Mouse (Mus musculus) neural tube, embryonic 14.5 days (tissue): ENCODE measurements around the gene Hoxc8. TPM values are rescaled to one million over a fixed set of nuclear protein-coding genes. Genes with fewer than 3 reads are reported as not detected.

ENCODE experiments used
- ATAC-seq: fragments of 200-750 bp; cut with Nextera tagmentation; 2 replicates; pipeline ENCODE4 v1.8.0; 2017; ENCODE audit warnings: low read depth, mild to moderate bottlenecking, moderate TSS enrichment, moderate library complexity
- H3K27ac ChIP-seq: fragments of 300-500 bp; sonication (generic); 2 replicates; pipeline ENCODE4 v1.5.1; 2014; ENCODE audit warnings: low read depth, mild to moderate bottlenecking, control low read depth, low read length, moderate library complexity, mixed read lengths
- H3K27me3 ChIP-seq: fragments of 300-500 bp; sonication (generic); 2 replicates; pipeline ENCODE4 v1.6.1; 2014; ENCODE audit warnings: low read length; ENCODE audit not compliant: control insufficient read depth, insufficient read depth
- H3K36me3 ChIP-seq: fragments of 300-500 bp; sonication (generic); 2 replicates; pipeline ENCODE4 v1.6.1; 2014; ENCODE audit warnings: low read length, mixed read lengths; ENCODE audit not compliant: control insufficient read depth, insufficient read depth
- H3K4me1 ChIP-seq: fragments of 300-500 bp; sonication (generic); 2 replicates; pipeline ENCODE4 v1.6.1; 2014; ENCODE audit warnings: low read length; ENCODE audit not compliant: control insufficient read depth, insufficient read depth
- H3K4me2 ChIP-seq: fragments of 300-500 bp; sonication (generic); 2 replicates; pipeline ENCODE4 v1.6.1; 2014; ENCODE audit warnings: mild to moderate bottlenecking, low read depth, low read length, control low read depth
- H3K4me3 ChIP-seq: fragments of 300-500 bp; sonication (generic); 2 replicates; pipeline ENCODE4 v1.5.1; 2014; ENCODE audit warnings: low read depth, low read length, control low read depth, mixed read lengths
- H3K9ac ChIP-seq: fragments of 300-500 bp; sonication (generic); replicated peaks from 2 replicates; pipeline ENCODE4 v1.6.1; 2014; ENCODE audit warnings: low read depth, mild to moderate bottlenecking, control low read depth, low read length, mixed read lengths
- H3K9me3 ChIP-seq: fragments of 300-500 bp; sonication (generic); 2 replicates; pipeline ENCODE4 v1.6.1; 2016; ENCODE audit warnings: low read length; ENCODE audit not compliant: control insufficient read depth
- WGBS: fragments of 180-500 bp; shearing (Covaris S2); extraction: QIAGEN DNeasy Blood & Tissue Kit; methylation state at CpG from one replicate; pipeline ENCODE4 v1.1.7; 2014; 5-methylcytosine and 5-hydroxymethylcytosine counted together
- polyA plus RNA-seq: library from polyadenylated mRNA; unstranded; fragments of >200 nt; fragmentation: Nextera tagmentation; extraction: Ambion mirVana; gene quantifications from 2 replicates; pipeline ENCODE4 v1.2.1, GENCODE M21; 2014

Hoxc8 gene
- polyA plus RNA-seq, 1 experiment from 2014 or later: 50.1 TPM

DNA sequence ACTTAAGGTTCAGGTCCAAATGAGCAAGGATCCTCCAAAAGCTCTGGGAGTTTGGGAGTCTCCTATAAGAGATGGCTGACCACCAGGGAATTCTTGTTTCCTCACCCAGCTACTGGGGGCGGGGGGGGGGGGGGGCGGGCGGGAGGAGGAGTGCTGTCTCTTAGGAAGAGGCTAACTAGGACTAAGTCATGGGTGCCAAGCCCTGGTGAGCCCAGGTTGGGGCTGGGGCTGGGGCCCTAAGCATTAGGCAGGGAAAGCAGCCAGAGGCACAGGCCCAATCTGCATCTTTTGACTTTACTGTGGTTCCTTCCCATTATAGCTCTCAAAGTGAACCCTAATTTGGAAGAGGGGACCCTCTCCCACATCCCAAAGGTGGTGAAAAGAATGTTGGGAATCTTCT is 41.8 kb downstream of the Hoxc8 start:
- peak overlapping the region; percentile 30 for H3K4me2 ChIP-seq
- H3K36me3 ChIP-seq: no peaks in the 10 kb centered on the region
- no peak overlapping the region for H3K9ac ChIP-seq
- H3K27me3 ChIP-seq: no peaks in the 10 kb centered on the region
- H3K9me3 ChIP-seq: no peaks in the 10 kb centered on the region
- H3K4me3 ChIP-seq: no peak overlapping the region
- peak overlapping the region; percentile 71 for H3K27ac ChIP-seq
- ATAC-seq: no peak
- H3K4me1 ChIP-seq: peaks cover 54% of the 10 kb centered on the region
- WGBS: no CpG with 5 or more reads among the region's 3 CpGs

DNA sequence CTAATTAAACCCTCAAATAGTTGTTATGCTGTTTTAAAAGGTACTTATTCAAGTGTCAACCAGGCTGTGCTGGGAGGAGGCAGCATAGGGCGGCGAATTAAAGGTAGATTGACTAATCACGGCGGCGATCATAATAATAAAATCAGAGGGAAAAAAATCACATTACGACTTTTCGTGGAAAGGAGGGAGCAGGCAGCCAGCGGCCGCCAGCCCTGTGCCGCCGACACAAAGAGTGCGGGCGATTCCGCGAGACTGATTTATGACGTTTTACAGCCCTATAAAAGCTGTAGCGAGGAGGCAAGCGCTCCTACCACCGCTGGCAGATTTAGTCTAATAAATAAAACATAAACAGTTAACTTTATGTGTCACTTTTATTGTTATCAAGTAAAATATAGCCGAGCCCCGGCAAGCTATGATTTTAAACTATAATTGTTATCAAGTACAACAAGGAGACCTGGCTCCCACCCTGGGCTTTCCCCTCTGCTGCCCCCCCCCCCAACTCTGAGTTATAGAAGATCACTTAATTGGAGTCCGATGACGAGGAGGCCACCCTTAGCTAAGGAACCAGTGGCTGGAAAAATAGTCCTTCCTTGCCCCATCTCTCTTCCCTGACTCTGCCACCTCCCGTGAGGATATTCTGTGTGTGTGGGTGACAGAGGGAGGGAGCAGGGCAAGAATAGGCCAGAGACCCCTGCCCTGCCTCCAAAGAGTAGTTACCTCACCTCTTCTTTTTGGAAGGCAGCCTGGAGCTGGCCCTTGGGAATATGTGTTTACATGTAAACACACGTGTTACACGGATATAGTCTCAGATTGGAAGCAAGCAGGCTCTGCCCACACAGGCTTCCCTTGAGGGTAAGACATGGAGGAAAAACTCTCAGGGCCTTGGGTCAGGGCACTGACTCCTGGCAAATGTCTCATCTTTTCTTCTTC is 42.5 kb downstream of the Hoxc8 start:
- Histone ChIP-seq H3K4me1 (peaks cover 46% of the 10 kb centered on the region), H3K4me2 (peak overlapping the region; percentile 30), H3K36me3 (no peaks in the 10 kb centered on the region), H3K9ac (peak overlapping the region; percentile 21), H3K27ac (peak overlapping the region; percentile 71), H3K27me3 (no peaks in the 10 kb centered on the region), H3K4me3 (0 out of 2 replicates have a peak overlapping the region, but pooled peaks have one; percentile 7), H3K9me3 (no peaks in the 10 kb centered on the region)
- 2% methylated on average over 26 of the region's 26 CpGs for WGBS
- peak; percentile 58; the same call in 1 of the 2 replicates for ATAC-seq

DNA sequence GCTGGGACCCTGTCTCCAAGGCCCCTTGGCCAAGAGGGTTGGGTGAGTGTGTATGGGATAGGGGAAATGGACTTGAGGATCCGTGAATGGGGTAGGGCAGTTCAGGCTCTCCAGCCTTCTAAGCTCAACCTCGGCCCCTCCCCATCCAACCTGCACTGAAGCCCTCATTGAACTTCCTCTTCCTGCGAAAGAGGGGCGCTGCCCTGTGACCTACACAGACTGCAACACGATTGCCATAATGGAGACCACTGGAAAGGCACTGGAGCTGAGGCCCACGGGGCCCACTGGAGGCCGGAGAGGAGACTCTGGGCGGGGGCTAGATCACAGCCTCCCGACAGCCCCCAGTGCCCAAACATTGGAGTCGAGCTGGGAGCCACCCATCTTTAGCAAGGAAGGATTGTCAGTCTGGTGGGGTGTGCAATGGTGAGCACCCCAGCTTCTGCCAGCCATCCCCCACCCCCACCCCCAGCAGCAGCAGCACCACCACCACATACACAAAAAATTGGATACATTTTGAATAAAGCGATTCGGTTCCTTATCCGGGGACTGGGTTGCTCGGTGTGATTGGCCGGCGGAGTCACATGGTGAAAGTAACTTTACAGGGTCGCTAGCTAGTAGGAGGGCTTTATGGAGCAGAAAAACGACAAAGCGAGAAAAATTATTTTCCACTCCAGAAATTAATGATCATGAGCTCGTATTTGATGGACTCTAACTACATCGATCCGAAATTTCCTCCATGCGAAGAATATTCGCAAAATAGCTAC is 43.8 kb downstream of the Hoxc8 start:
- Histone ChIP-seq H3K9ac (peak overlapping the region; percentile 56), H3K4me3 (peak overlapping the region; percentile 29), H3K4me2 (peak overlapping the region; percentile 58), H3K4me1 (peaks cover 50% of the 10 kb centered on the region), H3K36me3 (no peaks in the 10 kb centered on the region), H3K9me3 (no peaks in the 10 kb centered on the region), H3K27ac (peak overlapping the region; percentile 82), H3K27me3 (no peaks in the 10 kb centered on the region)
- peak; percentile 10; the same call in 1 of the 2 replicates for ATAC-seq
- WGBS: 1% methylated on average over 24 of the region's 24 CpGs

DNA sequence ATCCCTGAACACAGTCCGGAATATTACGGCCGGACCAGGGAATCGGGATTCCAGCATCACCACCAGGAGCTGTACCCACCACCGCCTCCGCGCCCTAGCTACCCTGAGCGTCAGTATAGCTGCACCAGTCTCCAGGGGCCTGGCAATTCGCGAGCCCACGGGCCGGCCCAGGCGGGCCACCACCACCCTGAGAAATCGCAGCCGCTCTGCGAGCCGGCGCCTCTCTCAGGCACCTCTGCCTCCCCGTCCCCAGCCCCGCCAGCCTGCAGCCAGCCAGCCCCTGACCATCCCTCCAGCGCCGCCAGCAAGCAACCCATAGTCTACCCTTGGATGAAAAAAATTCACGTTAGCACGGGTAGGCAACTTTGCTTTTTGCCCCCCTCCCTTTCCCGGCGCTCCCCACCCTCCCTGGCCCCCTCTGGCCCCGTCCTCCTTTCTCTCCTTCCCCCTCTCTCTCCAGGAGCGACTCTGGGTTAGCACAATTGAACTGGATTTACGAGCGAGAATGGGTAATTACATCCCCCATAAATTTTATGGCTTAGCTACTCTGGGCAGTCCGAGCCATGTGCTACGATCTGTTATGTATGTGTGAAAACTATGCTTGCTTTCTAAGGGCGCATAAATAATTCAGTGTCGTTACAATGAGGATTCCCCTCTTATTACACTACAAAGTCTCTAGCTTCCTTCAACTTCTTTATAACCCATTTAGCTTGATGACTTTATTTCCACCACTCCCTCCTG is 44.6 kb downstream of the Hoxc8 start:
- peaks cover 52% of the 10 kb centered on the region for H3K4me1 ChIP-seq
- WGBS: under 1% methylated on average over 33 of the region's 34 CpGs
- H3K4me2 ChIP-seq: peak overlapping the region; percentile 58
- no peaks in the 10 kb centered on the region for H3K9me3 ChIP-seq
- H3K9ac ChIP-seq: peak overlapping the region; percentile 56
- no peaks in the 10 kb centered on the region for H3K27me3 ChIP-seq
- peak; percentile 82 for ATAC-seq
- H3K36me3 ChIP-seq: no peaks in the 10 kb centered on the region
- peak overlapping the region; percentile 82 for H3K27ac ChIP-seq
- H3K4me3 ChIP-seq: peak overlapping the region; percentile 29

DNA sequence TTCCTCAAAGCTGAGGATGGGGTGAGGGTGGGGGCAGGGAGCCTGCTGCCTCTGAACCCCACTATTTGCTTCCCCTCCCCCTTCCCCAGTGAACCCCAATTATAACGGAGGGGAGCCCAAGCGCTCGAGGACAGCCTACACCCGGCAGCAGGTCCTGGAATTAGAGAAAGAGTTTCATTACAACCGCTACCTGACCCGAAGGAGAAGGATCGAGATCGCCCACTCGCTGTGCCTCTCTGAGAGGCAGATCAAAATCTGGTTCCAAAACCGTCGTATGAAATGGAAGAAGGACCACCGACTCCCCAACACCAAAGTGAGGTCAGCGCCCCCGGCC is 45.1 kb downstream of the Hoxc8 start:
- Histone ChIP-seq H3K4me3 (peak overlapping the region; percentile 29), H3K4me2 (peak overlapping the region; percentile 58), H3K36me3 (no peaks in the 10 kb centered on the region), H3K27ac (peak overlapping the region; percentile 74), H3K9me3 (no peaks in the 10 kb centered on the region), H3K4me1 (peaks cover 57% of the 10 kb centered on the region), H3K9ac (peak overlapping the region; percentile 45), H3K27me3 (no peaks in the 10 kb centered on the region)
- no peak for ATAC-seq
- WGBS: under 1% methylated on average over 14 of the region's 14 CpGs

DNA sequence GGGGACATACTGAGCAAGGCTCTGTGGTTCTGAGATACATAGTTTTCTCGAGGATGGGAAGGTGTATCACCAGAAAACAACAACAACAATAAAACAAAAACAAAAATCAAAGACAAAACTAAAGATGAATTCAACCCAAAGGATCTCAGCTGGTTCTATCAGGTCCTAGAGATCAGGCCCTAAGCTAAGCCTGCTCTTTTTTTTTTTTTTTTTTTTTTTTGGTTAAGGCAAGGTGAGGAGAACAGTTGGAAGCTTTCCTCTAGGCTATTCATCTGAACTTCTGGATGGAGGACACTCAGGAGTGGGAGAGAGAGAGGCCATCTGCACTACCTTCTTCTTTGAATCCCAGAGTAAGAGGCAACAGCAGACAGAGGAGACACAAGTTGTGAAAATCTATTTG is 47.2 kb downstream of the Hoxc8 start:
- no peaks in the 10 kb centered on the region for H3K36me3 ChIP-seq
- no peak overlapping the region for H3K27ac ChIP-seq
- H3K4me3 ChIP-seq: no peak overlapping the region
- no peak overlapping the region; the same call in 1 of the 2 replicates for H3K9ac ChIP-seq
- 6% methylated on average over 1 of the region's 1 CpGs for WGBS
- no peaks in the 10 kb centered on the region for H3K9me3 ChIP-seq
- no peaks in the 10 kb centered on the region for H3K27me3 ChIP-seq
- H3K4me1 ChIP-seq: peaks cover 62% of the 10 kb centered on the region
- no peak for ATAC-seq
- H3K4me2 ChIP-seq: peak overlapping the region; percentile 58; the same call in 1 of the 2 replicates

DNA sequence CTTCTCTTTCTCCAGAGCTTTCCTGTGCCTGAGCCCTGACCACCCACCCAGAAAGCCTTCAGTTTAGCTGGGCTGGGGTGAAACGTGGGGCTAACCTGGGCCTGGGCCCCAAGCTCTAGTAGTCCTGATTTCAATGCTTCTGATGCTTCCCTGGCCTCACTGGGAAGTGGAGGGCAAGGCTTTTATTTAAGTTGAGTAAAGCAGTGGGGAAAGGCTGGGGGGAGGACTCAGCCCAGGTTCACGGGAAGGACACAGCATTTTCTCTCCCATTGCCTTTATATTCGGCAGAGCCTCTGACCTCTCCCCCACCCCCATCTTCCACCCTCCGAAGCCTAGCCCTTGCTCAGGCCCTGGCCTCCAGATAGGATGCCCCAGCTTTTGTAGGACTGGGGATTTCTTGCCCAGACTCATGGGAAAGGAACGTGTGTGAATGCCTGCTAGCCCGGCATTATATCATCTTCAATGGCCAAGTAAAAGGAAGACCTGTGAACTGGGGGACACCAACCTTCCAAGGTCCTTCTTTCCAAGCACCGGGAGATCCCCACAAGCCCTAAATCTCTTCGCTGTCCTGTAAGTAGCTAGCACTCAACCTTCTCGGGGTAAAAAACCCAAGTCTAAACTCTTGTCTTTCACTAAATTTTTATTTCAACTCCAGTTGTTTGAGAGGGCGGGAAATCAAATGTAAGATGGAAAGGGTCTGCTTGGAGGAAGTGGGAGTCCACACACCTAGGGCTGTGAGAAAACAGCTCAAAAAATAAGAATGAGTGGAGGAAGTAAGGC is 48.5 kb downstream of the Hoxc8 start:
- no peaks in the 10 kb centered on the region for H3K9me3 ChIP-seq
- H3K9ac ChIP-seq: no peak overlapping the region; the same call in 1 of the 2 replicates
- 15% methylated on average over 10 of the region's 10 CpGs for WGBS
- no peak for ATAC-seq
- 0 out of 2 replicates have a peak overlapping the region, but pooled peaks have one; percentile 1 for H3K4me3 ChIP-seq
- H3K36me3 ChIP-seq: no peaks in the 10 kb centered on the region
- peak overlapping the region; percentile 39; the same call in 1 of the 2 replicates for H3K4me2 ChIP-seq
- peak overlapping the region; percentile 49; the same call in 1 of the 2 replicates for H3K27ac ChIP-seq
- no peaks in the 10 kb centered on the region for H3K27me3 ChIP-seq
- peaks cover 58% of the 10 kb centered on the region for H3K4me1 ChIP-seq

DNA sequence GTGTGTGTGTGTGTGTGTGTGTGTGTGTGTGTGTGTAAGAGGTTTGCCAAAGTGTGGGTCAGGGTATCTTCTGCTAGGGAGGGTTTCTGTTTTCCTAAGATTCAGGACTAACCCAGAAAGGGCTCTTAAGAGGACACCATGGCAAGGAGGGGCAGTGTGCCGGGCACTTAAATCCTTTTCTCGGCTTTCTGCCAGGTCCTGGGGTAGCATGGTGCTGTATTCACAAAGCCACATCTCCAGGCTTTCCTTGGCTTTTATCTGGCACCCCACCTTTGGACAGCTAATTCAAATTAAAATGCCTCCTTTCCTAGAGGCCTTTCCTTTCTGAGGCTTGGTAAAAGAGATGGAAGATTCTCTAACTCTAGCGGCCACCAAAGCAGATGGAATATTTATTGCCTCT is 49.2 kb downstream of the Hoxc8 start:
- H3K27me3 ChIP-seq: no peaks in the 10 kb centered on the region
- H3K4me3 ChIP-seq: no peak overlapping the region
- no peaks in the 10 kb centered on the region for H3K9me3 ChIP-seq
- no peaks in the 10 kb centered on the region for H3K36me3 ChIP-seq
- peak overlapping the region; percentile 39 for H3K4me2 ChIP-seq
- no peak for ATAC-seq
- WGBS: 4% methylated on average over 3 of the region's 3 CpGs
- peak overlapping the region; percentile 12; the same call in 1 of the 2 replicates for H3K9ac ChIP-seq
- H3K27ac ChIP-seq: no peak overlapping the region; the same call in 1 of the 2 replicates
- H3K4me1 ChIP-seq: peaks cover 51% of the 10 kb centered on the region
